Mouse (Mus musculus) heart, embryonic 16.5 days (tissue): ENCODE measurements around the gene Fam240a. TPM values are rescaled to one million over a fixed set of nuclear protein-coding genes. Genes with fewer than 3 reads are reported as not detected.

Experiments used
- ATAC-seq: fragments of 200-750 bp; cut with Nextera tagmentation; replicated peaks from 2 replicates; pipeline ENCODE4 v1.8.0; 2017; ENCODE audit warnings: moderate number of reproducible peaks; ENCODE audit not compliant: insufficient read depth, low FRiP score; ENCODE audit errors: extremely low read depth
- H3K27ac ChIP-seq: fragments of 300-500 bp; sonication (generic); 2 replicates; pipeline ENCODE4 v1.5.1; 2014; ENCODE audit warnings: mild to moderate bottlenecking, low read length, control low read depth, moderate library complexity
- H3K27me3 ChIP-seq: fragments of 300-500 bp; sonication (generic); 2 replicates; pipeline ENCODE4 v1.6.1; 2014; ENCODE audit warnings: low read length, mixed read lengths; ENCODE audit not compliant: control insufficient read depth, insufficient read depth
- H3K36me3 ChIP-seq: fragments of 300-500 bp; sonication (generic); 2 replicates; pipeline ENCODE4 v1.6.1; 2014; ENCODE audit not compliant: control insufficient read depth, insufficient read depth
- H3K4me1 ChIP-seq: fragments of 300-500 bp; sonication (generic); 2 replicates; pipeline ENCODE4 v1.6.1; 2014; ENCODE audit warnings: low read length, mixed read lengths; ENCODE audit not compliant: control insufficient read depth, insufficient read depth
- H3K4me2 ChIP-seq: fragments of 300-500 bp; sonication (generic); 2 replicates; pipeline ENCODE4 v1.6.1; 2014; ENCODE audit warnings: low read depth, mild to moderate bottlenecking, control low read depth, low read length
- H3K4me3 ChIP-seq: fragments of 300-500 bp; sonication (generic); 2 replicates; pipeline ENCODE4 v1.5.1; 2014; ENCODE audit warnings: mild to moderate bottlenecking, control low read depth, low read length
- H3K9ac ChIP-seq: fragments of 300-500 bp; sonication (generic); 2 replicates; pipeline ENCODE4 v1.6.1; 2014; ENCODE audit warnings: low read length, control low read depth
- H3K9me3 ChIP-seq: fragments of 300-500 bp; sonication (generic); replicated peaks from 2 replicates; pipeline ENCODE4 v1.6.1; 2016; ENCODE audit warnings: low read length; ENCODE audit not compliant: control insufficient read depth
- WGBS: fragments of 180-500 bp; shearing (Covaris S2); extraction: QIAGEN DNeasy Blood & Tissue Kit; methylation state at CpG from one replicate; pipeline ENCODE4 v1.1.7; 2014; 5-methylcytosine and 5-hydroxymethylcytosine counted together
- polyA plus RNA-seq: library from polyadenylated mRNA; unstranded; fragments of >200 nt; fragmentation: Nextera tagmentation; extraction: Ambion mirVana; gene quantifications from 2 replicates; pipeline ENCODE4 v1.2.1, GENCODE M21; 2015

Fam240a gene
- polyA plus RNA-seq, 1 experiment from 2014 or later: not detected

DNA sequence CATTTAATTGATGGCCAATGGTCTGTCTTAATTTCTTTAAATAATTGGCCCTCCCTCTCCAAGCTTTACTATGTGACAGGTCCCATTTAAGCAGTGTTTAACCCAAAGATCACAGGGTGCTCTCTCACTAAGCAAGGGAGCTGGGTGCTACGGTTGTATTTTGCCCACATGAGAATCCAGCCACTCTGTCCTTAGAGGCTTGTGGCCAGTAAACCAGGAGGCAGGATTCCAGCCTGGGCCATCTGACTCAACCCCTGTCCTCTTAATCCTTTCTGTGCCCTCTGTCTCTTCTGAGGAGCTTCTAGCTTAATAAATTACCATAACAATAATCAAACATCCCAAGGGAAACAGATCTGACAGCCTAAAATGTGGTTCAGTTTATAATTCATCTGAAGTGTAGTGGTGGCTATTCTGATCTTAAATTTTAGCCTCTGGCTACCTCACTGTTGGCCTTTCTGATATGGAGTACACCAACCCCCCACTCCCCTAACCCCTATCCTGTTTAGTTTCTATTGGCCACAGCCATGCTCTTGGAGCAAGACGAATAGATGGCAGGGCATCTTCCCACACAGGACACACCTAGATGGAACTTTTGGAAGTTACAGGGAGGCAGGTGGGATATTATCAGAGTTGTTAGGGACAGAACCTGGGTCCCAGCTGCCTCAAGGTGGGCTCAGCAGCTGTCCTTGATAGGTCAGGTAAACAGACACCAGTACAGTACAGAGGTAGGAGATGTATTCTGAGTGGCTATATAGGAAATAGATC, 38.2 kb upstream of the Fam240a start:
- Histone ChIP-seq H3K4me2 (peak overlapping the region; percentile 88), H3K9me3 (no peaks in the 10 kb centered on the region), H3K4me3 (peak overlapping the region; percentile 65), H3K9ac (no peak overlapping the region), H3K4me1 (peaks cover 12% of the 10 kb centered on the region), H3K27me3 (no peaks in the 10 kb centered on the region), H3K36me3 (no peaks in the 10 kb centered on the region), H3K27ac (no peak overlapping the region)
- WGBS: 44% methylated on average over 2 of the region's 2 CpGs
- no peak for ATAC-seq

DNA sequence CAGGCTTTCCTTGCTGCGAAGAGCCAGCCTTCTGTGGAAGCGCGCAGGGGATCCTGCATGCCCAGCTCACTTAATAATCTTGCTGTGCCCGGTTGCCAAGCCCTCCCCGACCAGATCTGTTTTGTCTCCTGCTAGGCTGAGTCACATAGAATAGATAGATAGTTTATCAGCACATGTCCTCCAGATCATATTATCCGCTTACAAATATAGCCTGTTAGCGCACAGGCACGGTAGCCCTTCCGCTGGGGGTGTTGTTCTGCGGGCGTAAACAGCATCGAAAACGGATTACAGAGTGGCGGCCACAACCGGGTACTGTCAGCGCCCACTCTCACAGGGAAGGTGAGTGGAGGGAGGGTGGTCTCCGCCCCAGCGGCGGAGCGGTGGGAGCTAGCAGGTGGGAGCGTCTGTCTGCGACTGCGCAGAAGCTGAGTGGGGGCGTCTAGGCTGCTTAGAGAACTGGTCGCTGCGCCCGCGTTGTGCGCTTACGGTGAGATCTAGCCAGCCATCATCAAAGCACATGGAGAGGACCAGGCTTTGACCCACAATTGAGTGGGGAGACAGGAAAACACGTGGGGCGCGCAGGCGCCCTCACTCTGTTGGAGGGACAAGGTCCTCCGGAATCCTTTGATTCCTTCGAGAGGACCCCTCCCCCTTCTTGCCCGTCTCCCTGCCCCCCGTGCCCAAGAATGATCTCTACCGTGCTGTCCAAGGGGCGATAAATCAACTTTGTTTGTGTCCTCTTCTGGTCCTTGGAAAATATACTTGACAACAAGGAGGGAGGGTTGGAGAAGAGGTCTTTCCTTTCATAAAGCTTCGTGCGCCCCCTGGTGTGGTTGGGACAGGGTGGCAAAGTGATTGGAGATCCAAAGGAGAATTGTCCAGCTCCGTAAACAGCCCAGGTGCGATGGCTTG, 37.1 kb upstream of the Fam240a start:
- H3K4me2 ChIP-seq: peak overlapping the region; percentile 88
- ATAC-seq: peak; percentile 80
- no peaks in the 10 kb centered on the region for H3K27me3 ChIP-seq
- H3K27ac ChIP-seq: peak overlapping the region; percentile 87
- H3K4me1 ChIP-seq: peaks cover 17% of the 10 kb centered on the region
- H3K4me3 ChIP-seq: peak overlapping the region; percentile 65
- H3K36me3 ChIP-seq: no peaks in the 10 kb centered on the region
- no peaks in the 10 kb centered on the region for H3K9me3 ChIP-seq
- peak overlapping the region; percentile 75 for H3K9ac ChIP-seq
- under 1% methylated on average over 44 of the region's 44 CpGs for WGBS

DNA sequence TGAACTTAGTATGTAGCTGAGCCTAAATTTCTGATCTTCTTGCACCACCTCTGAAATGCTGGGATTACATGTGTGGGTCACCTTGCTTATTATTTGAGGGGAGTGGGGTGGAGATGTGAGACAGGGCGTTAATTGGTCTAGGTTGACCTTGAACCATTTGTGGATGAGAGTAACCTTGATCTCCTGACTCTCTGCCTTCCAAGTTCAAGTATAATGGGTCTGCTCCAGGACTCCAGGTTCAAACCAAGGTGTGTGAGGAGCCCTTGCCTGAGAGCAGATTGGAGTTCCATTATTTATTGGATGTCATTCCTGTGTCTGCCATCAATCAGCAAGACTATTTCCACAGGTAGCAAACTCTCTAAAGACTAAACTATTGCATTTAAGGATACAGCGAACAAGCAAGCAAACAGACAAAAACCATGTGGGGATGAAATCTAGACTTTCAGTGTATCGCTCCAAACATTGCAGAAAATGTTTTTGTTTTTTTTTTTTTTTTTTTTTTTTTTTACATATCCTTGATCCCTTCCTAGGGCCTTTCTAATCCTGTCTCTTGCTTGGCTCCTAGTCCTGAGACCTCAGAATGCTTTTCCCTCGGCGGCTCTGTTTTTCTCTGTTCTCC, 36.4 kb upstream of the Fam240a start:
- peaks cover 18% of the 10 kb centered on the region for H3K4me1 ChIP-seq
- no peaks in the 10 kb centered on the region for H3K36me3 ChIP-seq
- 45% methylated on average over 5 of the region's 5 CpGs for WGBS
- no peaks in the 10 kb centered on the region for H3K9me3 ChIP-seq
- no peak for ATAC-seq
- no peaks in the 10 kb centered on the region for H3K27me3 ChIP-seq
- H3K4me2 ChIP-seq: peak overlapping the region; percentile 88
- peak overlapping the region; percentile 65 for H3K4me3 ChIP-seq
- peak overlapping the region; percentile 75 for H3K9ac ChIP-seq
- H3K27ac ChIP-seq: peak overlapping the region; percentile 87

DNA sequence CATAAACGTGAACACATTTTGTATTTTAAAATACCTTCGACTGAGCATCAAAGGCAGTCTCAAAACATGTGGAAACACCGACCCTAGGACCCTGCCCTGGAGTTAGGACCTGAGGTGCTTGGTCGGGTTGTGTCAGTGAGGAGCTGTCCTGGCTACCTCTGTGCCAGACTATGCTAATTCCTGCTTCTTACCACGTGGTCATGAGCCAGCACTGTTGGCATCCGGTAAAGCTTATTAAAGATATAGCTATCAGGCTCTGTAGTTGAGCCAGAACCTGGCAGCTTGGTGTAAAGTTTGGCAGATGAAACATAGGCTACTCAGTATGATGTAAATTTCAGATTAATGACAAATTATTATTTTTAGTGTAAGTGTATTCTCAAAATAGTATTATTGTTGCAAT, 35.7 kb upstream of the Fam240a start:
- ATAC-seq: peak; percentile 61; the same call in 1 of the 2 replicates
- Histone ChIP-seq H3K4me3 (no peak overlapping the region), H3K9me3 (no peaks in the 10 kb centered on the region), H3K4me2 (no peak overlapping the region), H3K9ac (no peak overlapping the region), H3K4me1 (peaks cover 18% of the 10 kb centered on the region), H3K27ac (peak overlapping the region; percentile 87), H3K36me3 (no peaks in the 10 kb centered on the region), H3K27me3 (no peaks in the 10 kb centered on the region)
- WGBS: 39% methylated on average over 6 of the region's 6 CpGs

DNA sequence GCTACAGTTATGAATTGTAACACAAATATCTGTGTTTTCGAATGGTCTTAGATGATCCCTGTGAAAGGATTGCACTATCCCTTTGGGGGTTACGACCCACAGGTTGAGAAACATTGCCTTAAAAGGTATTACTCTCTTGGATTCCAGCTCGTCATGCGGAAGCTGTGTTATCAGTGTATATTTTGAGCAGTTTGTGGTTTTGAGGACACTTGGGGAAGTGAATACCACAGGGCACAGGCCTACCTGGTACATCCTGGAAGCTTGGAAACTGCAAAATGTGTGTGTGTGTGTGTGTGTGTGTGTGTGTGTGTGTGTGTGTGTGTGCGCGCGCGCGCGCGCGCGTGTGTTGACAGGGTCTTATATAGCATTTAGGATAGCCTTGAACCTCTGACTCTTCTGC, 35.2 kb upstream of the Fam240a start:
- Histone ChIP-seq H3K9ac (no peak overlapping the region), H3K4me2 (no peak overlapping the region), H3K9me3 (no peaks in the 10 kb centered on the region), H3K36me3 (no peaks in the 10 kb centered on the region), H3K4me3 (no peak overlapping the region), H3K27ac (peak overlapping the region; percentile 50; the same call in 1 of the 2 replicates), H3K27me3 (no peaks in the 10 kb centered on the region), H3K4me1 (peaks cover 18% of the 10 kb centered on the region)
- 80% methylated on average over 13 of the region's 13 CpGs for WGBS
- ATAC-seq: no peak

DNA sequence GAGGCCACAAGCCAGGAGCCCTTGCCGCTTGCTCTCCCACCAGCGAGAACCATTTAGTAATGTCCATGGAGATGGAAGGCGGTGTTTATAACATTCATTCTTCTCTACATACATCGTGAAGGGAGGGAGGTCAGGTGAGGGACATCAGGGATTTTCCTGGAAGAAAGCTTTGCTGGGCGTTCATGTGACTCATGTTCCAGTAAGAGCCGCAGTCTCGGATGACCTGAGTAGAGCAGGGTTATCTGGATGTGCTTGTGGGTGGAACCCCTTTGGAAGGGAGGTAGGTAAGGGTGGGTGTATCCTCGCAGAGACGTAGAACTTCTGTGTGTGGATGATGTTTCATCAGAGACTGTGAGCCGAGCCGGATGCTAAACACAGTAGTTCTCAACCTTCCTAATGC, 34.7 kb upstream of the Fam240a start, which contains the start of gene Lrrc2:
Lrrc2 (plus strand) TSS at position 149 of the 400 bp plus-strand sequence.
- Histone ChIP-seq H3K4me2 (no peak within 1 kb of the TSS), H3K9me3 (no peaks in the 10 kb centered on the region), H3K4me1 (peaks cover 18% of the 10 kb centered on the region), H3K4me3 (no peak within 1 kb of the TSS), H3K27me3 (0 out of 2 replicates have a peak, but pooled peaks cover 3% of the 10 kb centered on the region), H3K27ac (peak within 1 kb of the TSS; percentile 50; the same call in 1 of the 2 replicates), H3K9ac (no peak within 1 kb of the TSS), H3K36me3 (no peaks in the 10 kb centered on the region)
- WGBS: 60% methylated on average over 11 of the region's 11 CpGs
- ATAC-seq: no peak

DNA sequence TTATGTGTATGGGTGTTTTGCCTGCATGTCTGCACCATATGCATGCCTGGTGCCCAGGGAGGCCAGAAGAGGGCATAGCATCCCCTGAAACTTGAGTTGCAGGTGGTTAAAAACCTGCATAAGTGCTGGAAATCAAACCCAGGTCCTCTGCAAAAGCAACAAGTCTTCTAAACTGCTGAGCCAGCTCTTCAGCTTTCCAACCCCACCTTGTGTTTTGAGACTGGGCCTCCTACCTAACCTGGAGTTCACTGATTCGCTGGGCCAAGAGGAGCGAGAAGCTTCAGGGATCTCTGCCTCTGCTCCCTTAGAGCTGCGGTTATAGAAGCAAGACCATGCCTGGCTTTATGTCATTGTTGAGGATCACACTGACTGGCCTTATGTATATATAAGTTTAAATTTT, 33.4 kb upstream of the Fam240a start:
- no peaks in the 10 kb centered on the region for H3K9me3 ChIP-seq
- H3K4me2 ChIP-seq: no peak overlapping the region
- peaks cover 18% of the 10 kb centered on the region for H3K4me1 ChIP-seq
- no peak for ATAC-seq
- H3K27me3 ChIP-seq: 0 out of 2 replicates have a peak, but pooled peaks cover 9% of the 10 kb centered on the region
- 96% methylated on average over 3 of the region's 3 CpGs for WGBS
- H3K27ac ChIP-seq: no peak overlapping the region
- no peak overlapping the region for H3K9ac ChIP-seq
- H3K4me3 ChIP-seq: no peak overlapping the region
- no peaks in the 10 kb centered on the region for H3K36me3 ChIP-seq

DNA sequence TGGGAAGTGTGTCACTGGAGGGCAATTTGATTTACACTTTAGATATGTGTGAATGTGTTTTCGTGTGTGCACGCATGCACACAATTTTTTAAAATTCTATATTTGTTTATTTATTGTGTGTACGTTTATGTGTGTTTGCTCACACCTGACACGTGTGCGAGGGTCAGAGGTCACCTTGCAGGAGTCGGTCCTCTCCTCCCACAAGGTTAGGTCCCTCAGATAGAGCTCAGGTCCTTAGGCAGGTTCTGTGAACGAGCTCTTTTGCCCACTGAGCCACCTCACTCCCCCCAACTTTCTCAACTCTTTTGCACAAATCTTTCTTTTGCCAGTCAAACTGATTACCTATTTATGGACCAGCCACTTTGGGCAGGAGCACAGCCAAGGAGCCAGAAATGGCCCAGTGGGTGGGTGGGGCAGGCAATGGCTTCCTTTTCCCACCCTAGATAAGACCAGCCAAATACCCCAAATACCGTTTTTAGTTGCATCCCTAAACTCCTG, 32.2 kb upstream of the Fam240a start:
- Histone ChIP-seq H3K9me3 (no peaks in the 10 kb centered on the region), H3K27me3 (peaks cover 15% of the 10 kb centered on the region; the same call in 1 of the 2 replicates), H3K4me1 (peaks cover 18% of the 10 kb centered on the region), H3K36me3 (no peaks in the 10 kb centered on the region), H3K9ac (no peak overlapping the region), H3K27ac (peak overlapping the region; percentile 68), H3K4me3 (no peak overlapping the region), H3K4me2 (no peak overlapping the region)
- WGBS: 43% methylated on average over 8 of the region's 8 CpGs
- ATAC-seq: no peak
